Mouse (Mus musculus) midbrain, embryonic 10.5 days (tissue): ENCODE results near the gene Nfia. TPM values are rescaled to one million over a fixed set of nuclear protein-coding genes. Genes with fewer than 3 reads are reported as not detected.

Experiments
- DNase-seq: peaks from one replicate; pipeline ENCODE4 v3.0.0-alpha.2; 2017; ENCODE audit warnings: low spot score
- H3K27ac ChIP-seq: fragments of 300-500 bp; sonication (generic); replicated peaks from 2 replicates; pipeline ENCODE4 v1.5.1; 2016; ENCODE audit warnings: mild to moderate bottlenecking
- H3K27me3 ChIP-seq: fragments of 300-500 bp; sonication (generic); 2 replicates; pipeline ENCODE4 v1.6.1; 2016; ENCODE audit warnings: low read depth, mild to moderate bottlenecking; ENCODE audit not compliant: poor library complexity, severe bottlenecking
- H3K36me3 ChIP-seq: fragments of 300-500 bp; sonication (generic); 2 replicates; pipeline ENCODE4 v1.6.1; 2016; ENCODE audit warnings: mild to moderate bottlenecking, moderate library complexity
- H3K4me1 ChIP-seq: fragments of 300-500 bp; sonication (generic); 2 replicates; pipeline ENCODE4 v1.6.1; 2016
- H3K4me3 ChIP-seq: fragments of 300-500 bp; sonication (generic); 2 replicates; pipeline ENCODE4 v1.5.1; 2016; ENCODE audit warnings: mild to moderate bottlenecking, moderate library complexity
- H3K9me3 ChIP-seq: fragments of 300-500 bp; sonication (generic); replicated peaks from 2 replicates; pipeline ENCODE4 v1.6.1; 2016; ENCODE audit warnings: mild to moderate bottlenecking
- WGBS: fragments of 180-500 bp; shearing (Covaris S2); methylation state at CpG from one replicate; pipeline ENCODE4 v1.1.7; 2016; 5-methylcytosine and 5-hydroxymethylcytosine counted together
- polyA plus RNA-seq: library from polyadenylated mRNA; unstranded; fragments of >200 nt; fragmentation: Nextera tagmentation; extraction: Ambion mirVana; gene quantifications from 2 replicates; pipeline ENCODE4 v1.2.1, GENCODE M21; 2016

Nfia gene
- polyA plus RNA-seq, 1 experiment from 2014 or later = 5.9 TPM

DNA sequence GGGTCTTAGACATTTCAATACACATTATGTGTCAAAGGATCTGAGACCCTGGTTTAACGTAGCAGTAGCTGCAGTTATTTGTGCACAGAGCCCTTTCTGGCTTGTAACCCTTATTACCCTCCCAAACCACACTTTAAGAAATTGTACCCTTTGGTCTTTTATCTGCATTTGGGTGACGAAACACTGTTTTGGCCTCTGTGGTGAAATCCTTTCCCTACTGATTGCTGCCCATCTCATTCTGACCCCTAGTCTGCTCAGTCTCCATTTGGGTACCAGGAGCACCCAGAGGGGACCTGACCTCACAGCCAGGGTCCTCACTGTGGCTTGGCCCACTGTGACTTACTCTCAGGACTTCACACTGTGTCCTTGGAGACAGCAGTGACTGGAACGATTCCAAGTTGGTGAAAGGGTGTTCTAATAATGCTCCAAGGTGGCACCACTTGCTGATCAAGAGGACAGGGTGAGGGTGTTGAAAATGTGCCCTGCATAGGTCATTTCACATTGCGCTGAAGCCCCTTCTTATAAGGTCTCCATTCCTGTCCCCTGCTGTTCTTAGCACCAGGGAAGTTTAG lies 136.1 kb downstream of the Nfia start:
- no peak overlapping the region for H3K27ac ChIP-seq
- peaks cover 4% of the 10 kb centered on the region; the same call in 1 of the 2 replicates for H3K4me1 ChIP-seq
- no peaks in the 10 kb centered on the region for H3K27me3 ChIP-seq
- no peak for DNase-seq
- H3K9me3 ChIP-seq = no peaks in the 10 kb centered on the region
- H3K36me3 ChIP-seq = no peaks in the 10 kb centered on the region
- no peak overlapping the region for H3K4me3 ChIP-seq
- WGBS = 77% methylated on average over 4 of the region's 4 CpGs

DNA sequence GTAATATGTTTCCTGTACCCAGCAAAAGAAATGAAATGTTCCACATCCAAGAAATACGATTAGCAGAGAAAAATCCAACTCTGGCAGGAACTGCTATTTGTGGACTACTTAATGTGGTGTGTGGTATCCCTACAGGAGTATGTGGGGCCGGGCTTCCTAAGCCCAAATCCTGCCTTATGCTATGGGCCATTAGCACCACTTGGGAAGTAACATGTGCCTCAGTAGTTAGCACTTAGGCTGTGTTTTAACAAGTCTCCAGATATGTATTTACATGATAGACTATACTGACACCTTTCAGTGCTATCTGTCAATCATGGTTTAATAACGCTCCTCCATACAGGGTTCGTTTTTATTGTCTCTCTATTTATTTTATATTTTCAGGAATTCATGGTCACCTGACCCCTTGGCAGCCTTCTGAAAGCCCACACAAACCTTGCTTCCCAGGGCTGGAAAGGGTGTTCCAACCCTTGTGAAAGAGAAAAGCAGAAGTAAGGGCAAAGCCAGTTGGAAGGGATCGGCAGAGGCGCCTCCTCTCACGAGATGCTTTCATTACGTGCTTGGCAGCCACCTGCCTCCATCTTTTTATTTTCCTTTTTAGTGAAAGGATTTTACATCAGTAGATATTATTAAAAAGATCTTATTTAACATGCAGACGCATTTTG lies 137.7 kb downstream of the Nfia start:
- no peaks in the 10 kb centered on the region for H3K36me3 ChIP-seq
- DNase-seq = no peak
- H3K27me3 ChIP-seq = no peaks in the 10 kb centered on the region
- H3K27ac ChIP-seq = no peak overlapping the region
- H3K4me1 ChIP-seq = peaks cover 4% of the 10 kb centered on the region; the same call in 1 of the 2 replicates
- 92% methylated on average over 9 of the region's 9 CpGs for WGBS
- H3K4me3 ChIP-seq = no peak overlapping the region
- H3K9me3 ChIP-seq = no peaks in the 10 kb centered on the region

DNA sequence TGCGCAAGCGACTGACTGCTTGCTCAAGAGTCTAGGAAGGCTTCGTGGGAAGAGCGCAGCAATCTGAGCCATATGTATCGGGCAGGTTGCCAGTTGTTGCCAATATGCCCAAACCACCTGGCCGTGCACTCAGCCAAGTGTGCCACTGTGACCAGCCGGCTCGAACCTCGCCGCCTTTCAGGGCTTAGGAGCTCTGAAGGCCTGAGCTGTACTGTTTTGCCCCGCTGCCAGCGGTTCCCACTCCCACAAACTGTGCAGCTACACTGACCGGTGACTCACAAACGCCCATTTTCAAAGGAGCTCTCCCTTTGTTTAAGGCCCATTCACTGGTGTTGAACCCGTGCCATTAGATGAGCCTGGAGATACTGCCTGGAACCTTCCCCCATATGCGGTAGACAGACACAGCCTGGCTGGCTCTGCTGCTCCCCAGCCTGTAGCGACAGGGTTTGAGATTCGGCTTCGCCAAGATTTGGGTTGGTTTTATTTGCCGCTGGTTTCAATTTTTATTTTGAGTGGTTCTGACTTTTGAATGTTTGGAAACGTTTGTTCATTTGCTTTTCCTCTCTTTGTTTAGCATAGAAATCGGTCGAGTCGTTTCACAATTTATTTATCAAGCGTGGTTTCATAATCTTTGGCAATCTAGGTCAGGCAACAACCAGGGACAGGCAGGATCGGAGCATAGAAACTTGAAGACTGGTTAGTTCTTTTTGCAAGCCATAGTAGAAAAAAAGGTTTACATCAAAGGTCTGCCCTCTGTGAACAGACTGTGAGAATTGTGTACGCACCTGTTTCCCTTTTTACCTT lies 138.4 kb downstream of the Nfia start:
- peaks cover 4% of the 10 kb centered on the region; the same call in 1 of the 2 replicates for H3K4me1 ChIP-seq
- no peak overlapping the region for H3K4me3 ChIP-seq
- H3K27me3 ChIP-seq = no peaks in the 10 kb centered on the region
- no peaks in the 10 kb centered on the region for H3K36me3 ChIP-seq
- DNase-seq = no peak
- no peaks in the 10 kb centered on the region for H3K9me3 ChIP-seq
- no peak overlapping the region for H3K27ac ChIP-seq
- 91% methylated on average over 27 of the region's 27 CpGs for WGBS

DNA sequence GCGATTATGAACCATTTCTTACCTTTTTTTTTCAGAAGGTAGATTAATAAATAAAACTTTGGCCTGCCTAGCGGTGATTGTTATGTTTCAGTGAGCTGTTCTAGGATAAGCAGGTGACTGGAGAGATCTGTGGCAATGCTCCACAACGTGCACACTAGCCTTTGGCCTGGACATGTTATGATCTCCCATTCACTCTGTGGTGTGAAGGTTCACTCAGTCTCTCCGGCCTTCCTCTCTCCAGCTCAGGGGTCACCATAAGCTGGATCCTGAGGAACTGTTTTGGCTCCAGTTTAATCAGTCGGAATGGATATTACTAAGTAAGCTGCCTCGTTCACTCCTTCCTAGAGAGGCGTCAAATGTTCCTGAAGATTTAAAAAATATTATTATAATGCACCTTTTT lies 139.2 kb downstream of the Nfia start:
- Histone ChIP-seq H3K36me3 (no peaks in the 10 kb centered on the region), H3K27ac (no peak overlapping the region), H3K4me1 (peaks cover 4% of the 10 kb centered on the region; the same call in 1 of the 2 replicates), H3K4me3 (no peak overlapping the region), H3K9me3 (no peaks in the 10 kb centered on the region), H3K27me3 (no peaks in the 10 kb centered on the region)
- no peak for DNase-seq
- 93% methylated on average over 7 of the region's 7 CpGs for WGBS

DNA sequence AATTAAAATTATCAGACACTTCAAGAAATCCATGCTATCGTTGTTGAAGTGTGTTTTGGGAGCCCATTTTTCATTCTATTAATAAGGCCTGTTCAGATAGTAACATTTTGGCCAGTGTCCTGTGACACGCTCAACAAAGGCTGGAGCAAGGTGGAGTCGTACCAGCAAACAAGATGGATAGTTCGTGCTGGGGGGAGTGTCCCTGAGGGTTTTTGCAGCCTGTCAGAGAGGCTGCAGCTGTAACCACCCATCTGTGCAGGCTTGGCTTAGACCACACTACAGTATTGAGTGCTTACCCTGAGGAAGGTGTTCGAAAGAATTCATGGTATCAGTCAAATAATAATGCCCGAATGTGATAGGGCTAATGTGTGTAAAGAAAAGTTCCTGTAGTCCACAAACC lies 139.6 kb downstream of the Nfia start:
- WGBS = 86% methylated on average over 6 of the region's 6 CpGs
- no peak overlapping the region for H3K4me3 ChIP-seq
- H3K27me3 ChIP-seq = no peaks in the 10 kb centered on the region
- peaks cover 4% of the 10 kb centered on the region; the same call in 1 of the 2 replicates for H3K4me1 ChIP-seq
- H3K27ac ChIP-seq = no peak overlapping the region
- DNase-seq = no peak
- no peaks in the 10 kb centered on the region for H3K9me3 ChIP-seq
- no peaks in the 10 kb centered on the region for H3K36me3 ChIP-seq

DNA sequence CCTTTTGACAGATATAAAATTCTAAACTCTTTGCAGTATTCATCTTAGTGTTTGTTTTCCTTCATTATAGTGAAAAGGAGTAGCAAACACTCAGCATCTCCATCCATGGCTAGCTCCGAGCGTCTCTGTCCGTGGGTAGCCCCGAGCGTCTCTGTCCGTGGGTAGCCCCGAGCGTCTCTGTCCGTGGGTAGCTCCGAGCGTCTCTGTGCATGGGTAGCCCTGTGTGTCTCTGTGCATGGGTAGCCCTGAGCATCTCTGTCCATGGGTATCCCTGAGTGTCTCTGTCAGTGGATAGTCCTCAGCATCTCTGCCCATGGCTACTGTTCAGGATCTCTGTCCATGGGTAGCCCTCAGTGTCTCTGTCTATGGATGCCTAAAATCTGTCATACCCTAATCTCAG lies 140.0 kb downstream of the Nfia start:
- peaks cover 8% of the 10 kb centered on the region for H3K4me1 ChIP-seq
- no peaks in the 10 kb centered on the region for H3K36me3 ChIP-seq
- H3K4me3 ChIP-seq = no peak overlapping the region
- DNase-seq = no peak
- H3K9me3 ChIP-seq = no peaks in the 10 kb centered on the region
- 92% methylated on average over 11 of the region's 11 CpGs for WGBS
- H3K27me3 ChIP-seq = no peaks in the 10 kb centered on the region
- no peak overlapping the region for H3K27ac ChIP-seq

DNA sequence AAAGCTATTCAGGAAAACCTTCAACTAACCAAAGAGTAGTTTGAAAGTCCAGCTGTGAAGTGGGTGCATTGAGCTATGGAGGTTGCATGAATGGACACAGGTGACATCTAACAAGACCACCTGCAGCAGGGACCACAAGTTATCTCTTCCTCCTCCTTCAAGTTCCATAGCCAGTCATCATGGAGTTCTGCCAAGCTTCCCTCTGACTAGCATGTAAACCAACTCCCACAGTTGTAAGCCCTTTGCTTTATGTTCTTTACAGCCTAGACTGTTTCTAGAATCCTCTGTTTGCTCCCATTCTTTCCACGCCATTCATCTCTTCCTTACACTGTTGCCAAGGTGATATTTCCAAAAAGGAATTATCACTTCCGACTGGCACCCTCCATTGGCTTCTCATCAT lies 141.8 kb downstream of the Nfia start:
- Histone ChIP-seq H3K27ac (no peak overlapping the region), H3K27me3 (no peaks in the 10 kb centered on the region), H3K4me3 (no peak overlapping the region), H3K36me3 (no peaks in the 10 kb centered on the region), H3K9me3 (no peaks in the 10 kb centered on the region), H3K4me1 (peaks cover 17% of the 10 kb centered on the region)
- 86% methylated on average over 2 of the region's 2 CpGs for WGBS
- DNase-seq = no peak

DNA sequence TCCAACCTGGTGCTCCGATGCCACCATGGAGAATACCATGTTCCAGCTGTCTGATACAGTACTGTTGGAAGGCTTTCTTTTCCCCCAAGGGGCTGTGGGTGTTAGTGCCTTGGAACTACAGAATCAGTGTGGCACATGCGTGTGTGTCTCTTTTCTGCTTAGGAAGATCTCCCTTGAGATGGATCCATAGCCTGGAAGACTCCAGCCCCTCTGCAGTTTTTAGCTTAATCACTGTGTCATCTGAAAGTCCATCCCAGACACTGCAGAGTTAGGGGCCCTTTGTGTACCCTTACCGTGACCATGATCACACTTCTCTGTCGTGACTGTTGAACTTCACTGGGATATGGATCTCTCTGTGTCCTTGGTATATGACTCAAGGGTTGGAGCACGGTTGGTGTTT lies 142.2 kb downstream of the Nfia start:
- Histone ChIP-seq H3K27me3 (no peaks in the 10 kb centered on the region), H3K4me1 (peaks cover 17% of the 10 kb centered on the region), H3K9me3 (no peaks in the 10 kb centered on the region), H3K27ac (no peak overlapping the region), H3K4me3 (no peak overlapping the region), H3K36me3 (no peaks in the 10 kb centered on the region)
- 94% methylated on average over 5 of the region's 5 CpGs for WGBS
- no peak for DNase-seq

DNA sequence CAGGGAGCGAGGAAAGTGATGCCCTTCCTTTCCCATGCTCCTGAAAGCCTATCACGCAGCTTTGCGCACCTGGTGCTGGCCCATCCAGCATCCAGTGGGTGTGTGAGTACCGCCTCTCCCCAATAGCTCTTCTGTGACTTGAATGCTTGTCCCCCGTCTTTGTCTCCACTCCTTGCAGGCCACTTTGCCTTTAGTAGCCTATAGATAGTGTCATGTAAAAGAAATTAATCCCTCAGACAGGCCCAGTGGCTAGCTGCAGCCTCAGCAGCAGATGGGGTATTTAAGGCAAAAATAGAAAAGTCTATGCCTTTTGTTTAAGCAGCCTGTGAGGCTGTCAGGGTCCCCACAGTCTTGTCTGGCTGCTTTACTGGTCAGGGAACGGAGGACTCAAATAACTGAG lies 145.0 kb downstream of the Nfia start:
- Histone ChIP-seq H3K27ac (0 out of 2 replicates have a peak overlapping the region, but pooled peaks have one; percentile 10), H3K9me3 (no peaks in the 10 kb centered on the region), H3K27me3 (no peaks in the 10 kb centered on the region), H3K36me3 (no peaks in the 10 kb centered on the region), H3K4me1 (peaks cover 18% of the 10 kb centered on the region), H3K4me3 (no peak overlapping the region)
- 69% methylated on average over 6 of the region's 6 CpGs for WGBS
- DNase-seq = no peak

DNA sequence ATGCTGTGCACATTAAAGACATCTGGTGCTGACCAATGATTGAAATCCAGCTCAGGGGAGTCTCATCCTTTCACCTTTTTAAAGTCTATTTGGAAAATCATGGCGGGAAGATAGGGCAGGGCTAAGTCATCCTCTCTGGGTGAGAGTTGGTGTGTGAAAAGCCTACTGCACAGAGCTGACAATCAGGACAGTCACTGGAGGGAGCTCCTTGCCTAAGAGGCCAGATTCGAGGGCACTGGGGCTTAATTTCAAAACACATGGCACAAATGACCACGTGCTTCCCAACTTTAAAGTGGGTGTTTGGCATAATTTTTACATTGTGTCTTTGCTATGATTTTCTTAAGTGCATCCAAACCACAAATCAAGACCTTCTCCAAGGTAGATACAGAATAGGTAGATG lies 146.1 kb downstream of the Nfia start:
- H3K4me1 ChIP-seq = peaks cover 18% of the 10 kb centered on the region
- H3K9me3 ChIP-seq = no peaks in the 10 kb centered on the region
- no peak overlapping the region for H3K4me3 ChIP-seq
- WGBS = 58% methylated on average over 3 of the region's 3 CpGs
- no peak for DNase-seq
- H3K27me3 ChIP-seq = no peaks in the 10 kb centered on the region
- no peaks in the 10 kb centered on the region for H3K36me3 ChIP-seq
- H3K27ac ChIP-seq = no peak overlapping the region

DNA sequence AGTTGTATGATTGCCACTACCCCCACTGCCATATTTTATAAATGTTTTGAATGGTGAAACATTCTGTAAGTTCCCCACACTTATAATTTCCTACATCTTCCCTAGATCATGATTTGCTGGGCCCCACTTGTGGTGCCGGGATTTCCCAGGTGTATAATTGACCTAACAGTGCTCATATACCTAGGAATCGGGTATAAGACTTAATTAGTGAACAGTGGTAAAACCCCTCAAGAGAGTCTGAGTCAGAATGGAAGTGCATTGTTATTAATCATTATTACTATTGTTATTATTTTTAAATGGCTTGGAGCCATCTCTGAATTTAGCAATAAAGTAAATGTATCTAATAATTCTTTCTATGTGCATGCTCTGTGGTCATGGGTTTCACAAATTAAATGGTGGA lies 147.2 kb downstream of the Nfia start:
- WGBS = 86% methylated on average over 2 of the region's 2 CpGs
- no peaks in the 10 kb centered on the region for H3K36me3 ChIP-seq
- peaks cover 19% of the 10 kb centered on the region for H3K4me1 ChIP-seq
- H3K9me3 ChIP-seq = no peaks in the 10 kb centered on the region
- no peak for DNase-seq
- H3K27ac ChIP-seq = no peak overlapping the region
- no peak overlapping the region for H3K4me3 ChIP-seq
- no peaks in the 10 kb centered on the region for H3K27me3 ChIP-seq

DNA sequence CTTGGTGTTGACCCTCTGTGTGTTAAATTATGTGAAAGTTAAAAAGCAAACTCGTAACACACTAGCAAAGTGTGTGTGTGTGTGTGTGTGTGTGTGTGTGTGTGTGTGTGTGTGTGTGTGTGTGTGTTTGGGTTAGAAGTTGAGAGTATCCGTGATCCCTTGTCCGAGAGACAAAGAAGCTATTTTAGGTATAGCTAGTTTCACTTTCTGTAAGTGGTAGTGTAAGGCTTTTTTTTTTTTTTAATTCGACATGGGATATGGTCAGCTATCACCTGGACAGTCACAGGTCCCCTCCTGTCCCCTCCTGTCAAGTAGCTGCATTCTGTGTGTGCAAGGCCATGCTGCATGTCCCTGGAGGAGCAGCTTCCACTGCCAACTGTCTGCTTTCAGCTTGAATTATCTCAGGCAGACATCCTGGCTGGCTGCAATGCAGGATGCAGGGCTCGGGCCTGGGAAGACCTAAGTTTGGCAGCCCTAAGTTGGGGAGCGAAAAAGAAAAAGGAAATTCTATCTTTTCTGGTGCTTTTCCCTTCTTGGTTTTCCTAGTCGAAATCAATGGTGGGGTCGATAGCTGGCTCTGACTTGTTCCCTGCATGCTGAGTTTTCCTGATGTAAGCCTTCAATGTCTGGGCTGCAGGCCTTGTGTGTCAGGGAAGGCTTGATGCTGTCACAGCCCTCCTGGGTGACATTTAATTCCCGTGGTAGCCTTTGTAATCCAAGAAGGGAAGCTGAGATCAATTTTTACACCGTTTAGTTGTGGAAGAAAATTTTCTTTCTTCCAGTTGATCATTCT lies 147.9 kb downstream of the Nfia start:
- 73% methylated on average over 10 of the region's 10 CpGs for WGBS
- Histone ChIP-seq H3K9me3 (no peaks in the 10 kb centered on the region), H3K4me3 (no peak overlapping the region), H3K4me1 (peaks cover 21% of the 10 kb centered on the region), H3K27me3 (no peaks in the 10 kb centered on the region), H3K27ac (no peak overlapping the region), H3K36me3 (no peaks in the 10 kb centered on the region)
- DNase-seq = no peak
